Mouse (Mus musculus): ENCODE measurements around the gene Gpr139.

DNA sequence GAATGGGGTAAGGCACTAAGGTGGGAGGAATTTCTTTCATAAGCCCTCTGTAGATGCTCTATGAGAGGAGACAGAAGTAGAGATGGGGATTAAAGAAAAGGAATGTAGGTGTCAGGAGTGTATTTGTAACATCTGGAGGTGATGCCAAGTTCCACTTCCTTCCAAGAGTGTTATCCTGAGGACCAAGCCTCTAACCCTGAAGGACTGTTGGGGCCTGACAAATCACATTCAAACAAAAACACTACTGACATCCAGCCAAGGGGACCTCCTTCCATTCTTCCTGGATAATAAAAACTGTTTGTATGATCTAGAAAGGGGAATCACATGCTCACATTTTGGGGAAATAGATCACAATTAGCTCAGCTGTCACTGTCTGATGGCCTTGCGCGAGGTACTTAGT lies 34.7 kb upstream of the Gpr139 start:
- no peak for TF ChIP-seq CTCF (IDR thresholded peaks at IDR 0.05; ENCODE audit: extremely low read depth, insufficient read depth, insufficient read length, insufficient replicate concordance)
- TF ChIP-seq POLR2A (IDR thresholded peaks at IDR 0.05; ENCODE audit: low read depth, low read length) = no peak

All from spleen, adult 2 months (tissue).